Mouse (Mus musculus) gastrocnemius, postnatal 36 days (tissue): Measurements from ENCODE around the gene Per1. TPM values are rescaled to one million over a fixed set of nuclear protein-coding genes. Genes with fewer than 3 reads are reported as not detected.
A peak's percentile ranks its signal among the peaks of the same experiment; 100 is the strongest.

Experiments used
- DNase-seq, 2 experiments: peaks; one replicate each; pipeline ENCODE4 v3.0.0; 2022
- intact Hi-C: fragments of 180-260 bp; cut with DNase I; formaldehyde crosslinking; loops from one replicate; pipeline ENCODE4 v1.15.1; 2025
- total RNA-seq, 2 experiments: library from RNA; stranded (reverse); gene quantifications; 2 replicates each; pipeline ENCODE4 v1.2.3; 2021

The Per1 gene
- total RNA-seq, 2 experiments from 2014 or later, result 60.9 to 89.0 TPM

- peak; percentile 72 to 81 for DNase-seq
- intact Hi-C loops, result loop anchor here (1.0 kb wide), 1 partner anchor 60 kb away; no protein-coding TSS in a partner anchor
Measured at GRCm38 (mm10) chr11:69063413-69064201, 31.4 kb upstream of the Per1 start.

GRCm38 (mm10) chr11:69064259-69065133, 30.5 kb upstream of the Per1 start:
- intact Hi-C loops, result no loop called here
- DNase-seq, result no peak

GRCm38 (mm10) chr11:69065394-69065925, 29.6 kb upstream of the Per1 start:
- intact Hi-C loops, result no loop called here

GRCm38 (mm10) chr11:69066163-69066861, 28.7 kb upstream of the Per1 start:
- DNase-seq, result no peak
- intact Hi-C loops, result loop anchor here (1.0 kb wide), 1 partner anchor 56 kb away; the partner anchor contains the start of gene 9130213A22Rik

More at GRCm38 (mm10) chr11:69065394-69065925, 29.6 kb upstream of the Per1 start:
- DNase-seq, result no peak

GRCm38 (mm10) chr11:69066956-69067355, 28.1 kb upstream of the Per1 start:
- peak; percentile 86 to 89 for DNase-seq
- intact Hi-C loops, result loop anchor here (1.0 kb wide), 2 partner anchors 55 to 83 kb away; partner anchors contain the start of gene 9130213A22Rik

GRCm38 (mm10) chr11:69067601-69068000, 27.4 kb upstream of the Per1 start:
- DNase-seq, result no peak

GRCm38 (mm10) chr11:69070093-69070492, 24.9 kb upstream of the Per1 start:
- intact Hi-C loops, result no loop called here
- DNase-seq, result peak in 1 of 2 experiments; percentile 40

More at GRCm38 (mm10) chr11:69067601-69068000, 27.4 kb upstream of the Per1 start:
- intact Hi-C loops, result loop anchor here (1.0 kb wide), 1 partner anchor 83 kb away; no protein-coding TSS in a partner anchor

GRCm38 (mm10) chr11:69070590-69071222, 24.3 kb upstream of the Per1 start, which contains the start of gene Tmem107:
Tmem107 (plus strand) TSS chr11:69070806.
- DNase-seq, result peak; percentile 88 to 92
- intact Hi-C loops, result no loop called here

GRCm38 (mm10) chr11:69071262-69071661, 23.8 kb upstream of the Per1 start:
- intact Hi-C loops, result no loop called here
- DNase-seq, result no peak

- intact Hi-C loops, result loop anchor here (2.0 kb wide), 1 partner anchor 17 kb away; the partner anchor contains the start of gene Vamp2
Measured at GRCm38 (mm10) chr11:69072234-69072633, 22.8 kb upstream of the Per1 start.

GRCm38 (mm10) chr11:69072666-69073064, 22.4 kb upstream of the Per1 start:
- no peak for DNase-seq
- intact Hi-C loops, result loop anchor here (2.0 kb wide), 1 partner anchor 16 kb away; the partner anchor contains the start of gene Vamp2

More at GRCm38 (mm10) chr11:69072234-69072633, 22.8 kb upstream of the Per1 start:
- no peak for DNase-seq

GRCm38 (mm10) chr11:69073065-69073888, 21.7 kb upstream of the Per1 start:
- intact Hi-C loops, result loop anchor here (2.0 kb wide), 1 partner anchor 16 kb away; the partner anchor contains the start of gene Vamp2
- DNase-seq, result peak in 1 of 2 experiments; percentile 78

- intact Hi-C loops, result loop anchor here (2.0 kb wide), 1 partner anchor 15 kb away; the partner anchor contains the start of gene Vamp2
Measured at GRCm38 (mm10) chr11:69073951-69074775, 20.9 kb upstream of the Per1 start.

GRCm38 (mm10) chr11:69074776-69075069, 20.3 kb upstream of the Per1 start:
- DNase-seq, result no peak
- intact Hi-C loops, result no loop called here

More at GRCm38 (mm10) chr11:69073951-69074775, 20.9 kb upstream of the Per1 start:
- DNase-seq, result no peak

- DNase-seq, result no peak
- intact Hi-C loops, result no loop called here
Measured at GRCm38 (mm10) chr11:69075764-69076479, 19.1 kb upstream of the Per1 start.

GRCm38 (mm10) chr11:69076572-69076971, 18.4 kb upstream of the Per1 start:
- intact Hi-C loops, result no loop called here

GRCm38 (mm10) chr11:69077316-69077715, 17.7 kb upstream of the Per1 start:
- intact Hi-C loops, result no loop called here
- DNase-seq, result no peak

More at GRCm38 (mm10) chr11:69076572-69076971, 18.4 kb upstream of the Per1 start:
- no peak for DNase-seq
